24 mouse cellular contexts compared by ENCODE assay signal in genomic region chr14:15075877-15076276, GRCm38 (mm10).
DNase-seq lines count a peak whose midpoint lies in the region; ATAC-seq and TF ChIP-seq lines count a peak whose summit lies in the region.
"Had no signal": no experiment of that assay in that cellular context is flagged by ENCODE, and none has a peak within 500 bp of the region (broad histone marks: within the 10 kb centered on the region; RNA-seq: fewer than 3 reads in every experiment).

No protein-coding gene starts in this region.

- peak; percentile 41 for DNase-seq in heart, adult 11 months
- DNase-seq in kidney, postnatal 10 days, result peak; percentile 41
- peak; percentile 2 for DNase-seq in midbrain, postnatal 0 days (ENCODE audit: low spot score)
- no peak for DNase-seq in midbrain, embryonic 10.5 days (ENCODE audit: low spot score)
- peak; percentile 3 for DNase-seq in retina, postnatal 1 day
- no peak for DNase-seq in adrenal gland, postnatal 10 days
- DNase-seq: cerebellum, adult 2 months; gastrocnemius, postnatal 14 days; heart, adult 2 months; layer of hippocampus, postnatal 36 days; thymus, postnatal 14 days had no signal

- H3K36me3 ChIP-seq in heart, embryonic 12.5 days, result no peaks in the 10 kb centered on the region
- no peaks in the 10 kb centered on the region for H3K36me3 ChIP-seq in kidney, embryonic 15.5 days
- H3K36me3 ChIP-seq in midbrain, postnatal 0 days (ENCODE audit: insufficient read depth, low read length), result no peaks in the 10 kb centered on the region
- no peaks in the 10 kb centered on the region for H3K36me3 ChIP-seq in midbrain, embryonic 10.5 days
- H3K36me3 ChIP-seq: embryonic facial prominence, embryonic 12.5 days; G1E; heart, embryonic 15.5 days; limb, embryonic 15.5 days; liver, embryonic 15.5 days; neural tube, embryonic 12.5 days had no signal

- no peaks in the 10 kb centered on the region for H3K27me3 ChIP-seq in heart, embryonic 12.5 days (replicated peaks)
- no peaks in the 10 kb centered on the region for H3K27me3 ChIP-seq in kidney, embryonic 15.5 days
- no peaks in the 10 kb centered on the region for H3K27me3 ChIP-seq in midbrain, postnatal 0 days (ENCODE audit: insufficient read depth, low read length)
- no peaks in the 10 kb centered on the region for H3K27me3 ChIP-seq in midbrain, embryonic 10.5 days (ENCODE audit: low read depth, poor library complexity, severe bottlenecking)
- H3K27me3 ChIP-seq: embryonic facial prominence, embryonic 12.5 days; heart, embryonic 15.5 days; limb, embryonic 15.5 days; liver, embryonic 15.5 days; megakaryocyte, embryonic 14.5 days; neural tube, embryonic 12.5 days had no signal

- H3K27ac ChIP-seq in heart, embryonic 12.5 days (ENCODE audit: poor library complexity, severe bottlenecking), result no peak overlapping the region
- no peak overlapping the region for H3K27ac ChIP-seq in kidney, embryonic 15.5 days
- no peak overlapping the region for H3K27ac ChIP-seq in midbrain, postnatal 0 days (ENCODE audit: low read depth, low read length)
- H3K27ac ChIP-seq in midbrain, embryonic 10.5 days (replicated peaks), result no peak overlapping the region
- H3K27ac ChIP-seq: embryonic facial prominence, embryonic 12.5 days; heart, adult 2 months; heart, embryonic 15.5 days; limb, embryonic 15.5 days; liver, embryonic 15.5 days; neural tube, embryonic 12.5 days had no signal

- no peak overlapping the region for H3K4me3 ChIP-seq in heart, embryonic 12.5 days
- H3K4me3 ChIP-seq in kidney, embryonic 15.5 days (replicated peaks), result no peak overlapping the region
- H3K4me3 ChIP-seq in midbrain, postnatal 0 days (ENCODE audit: low read depth, low read length), result no peak overlapping the region
- no peak overlapping the region for H3K4me3 ChIP-seq in midbrain, embryonic 10.5 days
- H3K4me3 ChIP-seq: embryonic facial prominence, embryonic 12.5 days; heart, adult 2 months; heart, embryonic 15.5 days; limb, embryonic 15.5 days; liver, embryonic 15.5 days; megakaryocyte, embryonic 14.5 days; neural tube, embryonic 12.5 days had no signal

- no peak overlapping the region for H3K4me2 ChIP-seq in heart, embryonic 12.5 days
- H3K4me2 ChIP-seq in kidney, embryonic 15.5 days, result no peak overlapping the region
- H3K4me2 ChIP-seq in midbrain, postnatal 0 days (ENCODE audit: low read depth, low read length, poor library complexity, severe bottlenecking), result no peak overlapping the region
- H3K4me2 ChIP-seq: embryonic facial prominence, embryonic 12.5 days; heart, embryonic 15.5 days; limb, embryonic 15.5 days; liver, embryonic 15.5 days; neural tube, embryonic 12.5 days had no signal

- no peak overlapping the region for H3K9ac ChIP-seq in heart, embryonic 12.5 days
- H3K9ac ChIP-seq in kidney, embryonic 15.5 days, result no peak overlapping the region
- H3K9ac ChIP-seq in midbrain, postnatal 0 days (replicated peaks; ENCODE audit: low read length, poor library complexity, severe bottlenecking), result no peak overlapping the region
- H3K9ac ChIP-seq: embryonic facial prominence, embryonic 12.5 days; heart, embryonic 15.5 days; limb, embryonic 15.5 days; liver, embryonic 15.5 days; neural tube, embryonic 12.5 days had no signal

- 59% methylated on average over 3 of the region's 3 CpGs for WGBS in heart, embryonic 12.5 days
- WGBS in kidney, embryonic 15.5 days, result 36% methylated on average over 3 of the region's 3 CpGs
- WGBS in midbrain, postnatal 0 days, result 37% methylated on average over 3 of the region's 3 CpGs
- 62% methylated on average over 3 of the region's 3 CpGs for WGBS in midbrain, embryonic 10.5 days

- no peaks in the 10 kb centered on the region for H3K4me1 ChIP-seq in heart, embryonic 12.5 days (replicated peaks)
- no peaks in the 10 kb centered on the region for H3K4me1 ChIP-seq in kidney, embryonic 15.5 days
- no peaks in the 10 kb centered on the region for H3K4me1 ChIP-seq in midbrain, postnatal 0 days (ENCODE audit: insufficient read depth, low read length)
- H3K4me1 ChIP-seq in midbrain, embryonic 10.5 days, result no peaks in the 10 kb centered on the region
- H3K4me1 ChIP-seq: embryonic facial prominence, embryonic 12.5 days; heart, embryonic 15.5 days; limb, embryonic 15.5 days; liver, embryonic 15.5 days; megakaryocyte, embryonic 14.5 days; neural tube, embryonic 12.5 days had no signal

- no peaks in the 10 kb centered on the region for H3K9me3 ChIP-seq in heart, embryonic 12.5 days (replicated peaks)
- no peaks in the 10 kb centered on the region for H3K9me3 ChIP-seq in kidney, embryonic 15.5 days (replicated peaks)
- no peaks in the 10 kb centered on the region for H3K9me3 ChIP-seq in midbrain, postnatal 0 days (ENCODE audit: low read length)
- no peaks in the 10 kb centered on the region for H3K9me3 ChIP-seq in midbrain, embryonic 10.5 days (replicated peaks)
- H3K9me3 ChIP-seq: embryonic facial prominence, embryonic 12.5 days; G1E; heart, embryonic 15.5 days; limb, embryonic 15.5 days; liver, embryonic 15.5 days; megakaryocyte, embryonic 14.5 days; neural tube, embryonic 12.5 days had no signal

- no peak for TF ChIP-seq CTCF in midbrain, postnatal 0 days (IDR thresholded peaks at IDR 0.05)

- no peak for ATAC-seq in heart, embryonic 12.5 days (ENCODE audit: insufficient number of reproducible peaks, low FRiP score)
- no peak for ATAC-seq in kidney, embryonic 15.5 days (replicated peaks; ENCODE audit: low FRiP score)
- ATAC-seq in midbrain, postnatal 0 days (ENCODE audit: low FRiP score), result no peak
- ATAC-seq: CD4-positive, CD25-positive, alpha-beta regulatory T cell, adult 4 months; forebrain, embryonic 14.5 days; hindbrain, embryonic 16.5 days; intestine, postnatal 0 days had no signal

Comparison
In these comparisons a context has a peak if more than half of its experiments do, and no peak if none do; other contexts are left out.
1. DNase-seq: peak in heart, adult 11 months (single experiment), kidney, postnatal 10 days (single experiment), midbrain, postnatal 0 days (single experiment) and retina, postnatal 1 day (single experiment); none in midbrain, embryonic 10.5 days (single experiment) and adrenal gland, postnatal 10 days (single experiment).